Mouse (Mus musculus) bone marrow macrophage, adult 2 months (primary cell): ENCODE results near the gene Myof.

ENCODE experiments used
- CTCF ChIP-seq: IDR thresholded peaks from 2 replicates; pipeline ENCODE4 v1.5.1; 2012; ENCODE audit warnings: low read depth, mild to moderate bottlenecking, low read length, moderate library complexity
- POLR2A ChIP-seq: IDR thresholded peaks from 2 replicates; pipeline ENCODE4 v1.6.1; 2012; ENCODE audit warnings: mild to moderate bottlenecking, low read depth, low read length, borderline replicate concordance

DNA sequence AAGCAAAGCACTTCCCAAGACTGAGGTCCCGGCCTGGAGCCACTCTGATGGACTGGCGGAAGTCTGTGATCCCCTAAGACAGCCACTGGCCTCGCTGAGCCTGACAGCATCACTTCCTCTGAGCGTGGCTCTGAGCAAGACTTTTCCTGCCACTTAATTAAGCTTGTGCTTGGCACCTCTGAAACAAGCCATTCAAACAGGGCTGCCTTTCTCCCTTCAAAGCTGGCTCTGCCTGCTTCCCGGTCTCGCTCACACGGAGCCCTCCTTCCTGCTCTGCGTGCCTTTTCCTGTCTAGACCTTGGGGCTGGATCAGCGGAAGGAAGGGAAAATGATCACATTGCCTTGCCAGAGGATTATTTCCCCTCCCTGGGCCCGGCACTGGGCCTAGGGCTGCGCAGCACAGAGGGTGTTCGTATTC is 124.9 kb downstream of the Myof start:
- TF ChIP-seq CTCF = no peak
- TF ChIP-seq POLR2A = no peak
